Mouse (Mus musculus) liver, postnatal 0 days (tissue): Measurements from ENCODE around the gene Ercc1.

Source experiments
- CTCF ChIP-seq: sonication (generic); IDR thresholded peaks from 2 replicates; pipeline ENCODE4 v1.5.1; 2016; ENCODE audit warnings: antibody characterized with exemption, low read depth
- EP300 ChIP-seq: IDR thresholded peaks from 2 replicates; pipeline ENCODE4 v1.6.1; 2016; ENCODE audit warnings: antibody characterized with exemption, low read depth, mild to moderate bottlenecking

- no peak for TF ChIP-seq CTCF
- no peak for TF ChIP-seq EP300
These were observed 19.0 kb upstream of the Ercc1 start for GRCm38 (mm10) chr7:19325262-19326199.
